Mouse (Mus musculus) forebrain, embryonic 12.5 days (tissue): Measurements from ENCODE around the gene Fbxo42. TPM values are rescaled to one million over a fixed set of nuclear protein-coding genes. Genes with fewer than 3 reads are reported as not detected.
A peak's percentile ranks its signal among the peaks of the same experiment; 100 is the strongest.
"Not testable (repeated sequence)": the region's sequence is repeated elsewhere in the genome, so short reads cannot be mapped to it uniquely, and the experiment has no call there.

Experiments used
- ATAC-seq: fragments of 200-750 bp; cut with Nextera tagmentation; 2 replicates; pipeline ENCODE4 v1.8.0; 2017; ENCODE audit warnings: moderate TSS enrichment; ENCODE audit not compliant: low FRiP score
- H3K27ac ChIP-seq: fragments of 300-500 bp; sonication (generic); 2 replicates; pipeline ENCODE4 v1.5.1; 2016; ENCODE audit warnings: mild to moderate bottlenecking
- H3K27me3 ChIP-seq: fragments of 300-500 bp; sonication (generic); 2 replicates; pipeline ENCODE4 v1.6.1; 2016; ENCODE audit warnings: mild to moderate bottlenecking
- H3K36me3 ChIP-seq: fragments of 300-500 bp; sonication (generic); replicated peaks from 2 replicates; pipeline ENCODE4 v1.6.1; 2016; ENCODE audit warnings: mild to moderate bottlenecking
- H3K4me1 ChIP-seq: fragments of 300-500 bp; sonication (generic); 2 replicates; pipeline ENCODE4 v1.6.1; 2016
- H3K4me2 ChIP-seq: fragments of 300-500 bp; sonication (generic); 2 replicates; pipeline ENCODE4 v1.6.1; 2016; ENCODE audit warnings: mild to moderate bottlenecking, moderate library complexity
- H3K4me3 ChIP-seq: fragments of 300-500 bp; sonication (generic); replicated peaks from 2 replicates; pipeline ENCODE4 v1.5.1; 2016; ENCODE audit warnings: mild to moderate bottlenecking
- H3K9ac ChIP-seq: fragments of 300-500 bp; sonication (generic); 2 replicates; pipeline ENCODE4 v1.6.1; 2016; ENCODE audit warnings: mild to moderate bottlenecking
- H3K9me3 ChIP-seq: fragments of 300-500 bp; sonication (generic); 2 replicates; pipeline ENCODE4 v1.6.1; 2016
- WGBS: fragments of 180-500 bp; shearing (Covaris S2); methylation state at CpG from one replicate; pipeline ENCODE4 v1.1.7; 2016; 5-methylcytosine and 5-hydroxymethylcytosine counted together
- polyA plus RNA-seq: library from polyadenylated mRNA; unstranded; fragments of >200 nt; fragmentation: Nextera tagmentation; extraction: Ambion mirVana; gene quantifications from 2 replicates; pipeline ENCODE4 v1.2.1, GENCODE M21; 2016

The Fbxo42 gene
- polyA plus RNA-seq, 1 experiment from 2014 or later: 24.7 TPM

DNA sequence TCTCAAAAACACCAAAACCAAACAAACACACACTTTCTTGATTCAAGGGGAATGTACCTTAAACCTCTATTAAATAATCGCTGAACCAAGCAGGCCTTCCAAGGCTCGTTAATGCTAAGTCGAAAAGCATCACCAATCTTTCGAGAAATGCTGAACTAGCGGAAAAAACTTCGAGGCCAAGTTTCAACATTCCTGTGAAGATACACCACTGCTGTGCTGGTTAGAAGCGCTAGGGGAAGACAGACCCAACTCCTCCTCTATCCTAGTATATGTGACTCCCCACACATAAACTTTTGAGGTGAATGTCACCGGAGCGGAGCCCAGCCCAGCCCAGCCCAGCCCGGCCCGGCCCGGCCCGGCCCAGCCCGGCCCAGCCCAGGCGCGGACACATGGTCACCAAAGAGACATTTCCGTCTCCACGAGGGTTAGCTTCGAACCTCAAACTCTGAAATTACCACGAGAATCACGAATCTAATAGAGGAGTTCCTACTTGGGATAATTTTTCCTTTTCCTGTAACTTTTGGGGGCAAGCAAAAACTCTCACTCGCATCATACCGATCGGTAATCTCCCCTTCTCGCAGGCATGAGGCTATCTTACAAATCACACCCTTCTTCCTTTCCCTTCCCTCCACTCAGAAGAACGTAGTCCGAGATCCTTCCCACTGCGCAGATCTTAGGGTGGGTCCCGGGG lies 9.1 kb upstream of the Fbxo42 start:
- Histone ChIP-seq H3K9me3 (no peaks in the 10 kb centered on the region), H3K27ac (peak overlapping the region; percentile 93), H3K9ac (peak overlapping the region; percentile 90), H3K4me1 (peaks cover 44% of the 10 kb centered on the region), H3K27me3 (no peaks in the 10 kb centered on the region), H3K4me2 (peak overlapping the region; percentile 95), H3K4me3 (peak overlapping the region; percentile 89), H3K36me3 (no peaks in the 10 kb centered on the region)
- ATAC-seq: peak; percentile 7; the same call in 1 of the 2 replicates
- WGBS: 5% methylated on average over 29 of the region's 29 CpGs

- WGBS: under 1% methylated on average over 63 of the region's 63 CpGs
- no peaks in the 10 kb centered on the region for H3K9me3 ChIP-seq
- H3K9ac ChIP-seq: peak within 1 kb of the TSS; percentile 90
- peaks cover 40% of the 10 kb centered on the region for H3K4me1 ChIP-seq
- peak; percentile 93 for ATAC-seq
- peak within 1 kb of the TSS; percentile 89 for H3K4me3 ChIP-seq
- 0 out of 2 replicates have a peak, but pooled peaks cover 3% of the 10 kb centered on the region for H3K27me3 ChIP-seq
- peak within 1 kb of the TSS; percentile 93 for H3K27ac ChIP-seq
- peak within 1 kb of the TSS; percentile 95 for H3K4me2 ChIP-seq
- H3K36me3 ChIP-seq: no peaks in the 10 kb centered on the region
Measured at GRCm38 (mm10) chr4:141139116-141139970, 8.4 kb upstream of the Fbxo42 start, which contains the start of gene Szrd1. Gene Szrd1, minus strand, starts transcription at chr4:141139775.

DNA sequence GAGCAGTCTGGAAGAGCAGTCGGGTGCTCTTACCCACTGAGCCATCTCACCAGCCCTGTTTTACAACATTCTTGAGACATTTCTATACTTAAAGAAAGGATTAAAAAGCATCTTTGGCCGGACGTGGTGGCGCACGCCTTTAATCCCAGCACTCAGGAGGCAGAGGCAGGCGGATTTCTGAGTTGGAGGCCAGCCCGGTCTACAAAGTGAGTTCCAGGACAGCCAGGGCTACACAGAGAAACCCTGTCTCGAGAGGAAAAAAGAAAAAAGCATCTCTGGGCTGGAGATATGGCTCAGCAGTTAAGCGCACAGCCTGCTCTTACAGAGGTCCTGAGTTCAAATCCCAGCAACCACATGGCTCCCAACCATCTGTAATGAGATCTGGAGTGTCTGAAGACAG lies 7.4 kb upstream of the Fbxo42 start:
- not testable (repeated sequence) for H3K9ac ChIP-seq, H3K36me3 ChIP-seq, H3K4me3 ChIP-seq, H3K27ac ChIP-seq, H3K4me2 ChIP-seq, H3K27me3 ChIP-seq, ATAC-seq, H3K9me3 ChIP-seq
- peaks cover 29% of the 10 kb centered on the region for H3K4me1 ChIP-seq
- WGBS: 93% methylated on average over 9 of the region's 9 CpGs

GRCm38 (mm10) chr4:141140967-141141366 lies 6.7 kb upstream of the Fbxo42 start:
- H3K36me3 ChIP-seq: no peaks in the 10 kb centered on the region
- WGBS: 92% methylated on average over 6 of the region's 6 CpGs
- ATAC-seq: no peak

DNA sequence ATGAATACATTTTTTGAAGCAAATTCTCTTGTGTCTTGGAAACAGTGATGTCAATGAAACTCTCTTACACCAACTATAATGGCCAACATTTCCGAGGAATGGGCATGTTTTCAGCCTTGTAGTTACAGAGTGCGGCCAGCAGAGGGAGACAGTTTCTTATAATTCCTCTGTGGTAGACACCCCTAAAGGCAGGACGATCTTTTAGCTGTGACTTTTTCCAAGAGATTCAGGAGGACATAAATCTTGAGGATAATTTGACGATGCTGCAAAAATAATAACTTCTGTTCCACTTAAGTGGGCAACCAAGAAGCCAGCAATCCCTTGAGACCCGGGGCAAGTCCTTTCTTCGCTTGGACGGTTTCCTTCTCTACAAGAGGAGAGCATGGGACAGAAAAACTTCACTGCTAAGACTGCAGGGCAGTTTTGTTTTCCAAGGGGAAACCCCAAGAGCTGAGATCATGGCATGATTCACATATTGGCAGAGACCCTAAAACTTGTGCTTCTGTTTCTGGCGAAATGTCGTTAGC lies 5.4 kb upstream of the Fbxo42 start:
- H3K27ac ChIP-seq: no peak overlapping the region
- no peaks in the 10 kb centered on the region for H3K9me3 ChIP-seq
- H3K9ac ChIP-seq: no peak overlapping the region
- H3K4me3 ChIP-seq: no peak overlapping the region
- WGBS: 31% methylated on average over 9 of the region's 9 CpGs
- ATAC-seq: no peak
- peaks cover 15% of the 10 kb centered on the region for H3K4me1 ChIP-seq
- H3K27me3 ChIP-seq: 0 out of 2 replicates have a peak, but pooled peaks cover 3% of the 10 kb centered on the region
- H3K4me2 ChIP-seq: no peak overlapping the region
- no peaks in the 10 kb centered on the region for H3K36me3 ChIP-seq

More at GRCm38 (mm10) chr4:141140967-141141366, 6.7 kb upstream of the Fbxo42 start:
- peaks cover 25% of the 10 kb centered on the region for H3K4me1 ChIP-seq
- H3K9ac ChIP-seq: no peak overlapping the region
- H3K4me3 ChIP-seq: no peak overlapping the region
- H3K27ac ChIP-seq: no peak overlapping the region
- no peaks in the 10 kb centered on the region for H3K9me3 ChIP-seq
- H3K4me2 ChIP-seq: no peak overlapping the region
- 0 out of 2 replicates have a peak, but pooled peaks cover 3% of the 10 kb centered on the region for H3K27me3 ChIP-seq

- not testable (repeated sequence) for H3K9me3 ChIP-seq, H3K36me3 ChIP-seq, H3K4me3 ChIP-seq, ATAC-seq, H3K4me2 ChIP-seq, H3K27ac ChIP-seq, H3K27me3 ChIP-seq, H3K9ac ChIP-seq
- WGBS: 90% methylated on average over 12 of the region's 16 CpGs
- H3K4me1 ChIP-seq: peaks cover 17% of the 10 kb centered on the region
Measured at GRCm38 (mm10) chr4:141145124-141145523, 2.6 kb upstream of the Fbxo42 start.

- ATAC-seq: no peak
- Histone ChIP-seq H3K9ac (no peak overlapping the region), H3K9me3 (no peaks in the 10 kb centered on the region), H3K36me3 (no peaks in the 10 kb centered on the region), H3K27me3 (0 out of 2 replicates have a peak, but pooled peaks cover 3% of the 10 kb centered on the region), H3K4me3 (no peak overlapping the region), H3K4me2 (no peak overlapping the region), H3K4me1 (peaks cover 18% of the 10 kb centered on the region), H3K27ac (no peak overlapping the region)
- 93% methylated on average over 6 of the region's 6 CpGs for WGBS
Measured at GRCm38 (mm10) chr4:141146491-141147033, 1.2 kb upstream of the Fbxo42 start.

- Histone ChIP-seq H3K36me3 (no peaks in the 10 kb centered on the region), H3K4me1 (peaks cover 24% of the 10 kb centered on the region), H3K9me3 (no peaks in the 10 kb centered on the region), H3K4me3 (peak overlapping the region; percentile 95), H3K9ac (peak overlapping the region; percentile 96), H3K27me3 (0 out of 2 replicates have a peak, but pooled peaks cover 3% of the 10 kb centered on the region), H3K4me2 (peak overlapping the region; percentile 85), H3K27ac (peak overlapping the region; percentile 84)
- peak; percentile 88 for ATAC-seq
- WGBS: under 1% methylated on average over 66 of the region's 66 CpGs
Measured at GRCm38 (mm10) chr4:141148009-141148801, 492 bp downstream of the Fbxo42 start.

- no peak overlapping the region for H3K27ac ChIP-seq
Measured at GRCm38 (mm10) chr4:141149116-141149515, 1.4 kb downstream of the Fbxo42 start.

GRCm38 (mm10) chr4:141157485-141157884 lies 9.8 kb downstream of the Fbxo42 start:
- no peaks in the 10 kb centered on the region for H3K27me3 ChIP-seq
- 90% methylated on average over 4 of the region's 4 CpGs for WGBS
- H3K9ac ChIP-seq: no peak overlapping the region
- ATAC-seq: no peak
- H3K27ac ChIP-seq: no peak overlapping the region
- H3K9me3 ChIP-seq: no peaks in the 10 kb centered on the region
- no peaks in the 10 kb centered on the region; the same call in 1 of the 2 replicates for H3K36me3 ChIP-seq
- H3K4me1 ChIP-seq: peaks cover 19% of the 10 kb centered on the region
- H3K4me2 ChIP-seq: no peak overlapping the region
- H3K4me3 ChIP-seq: no peak overlapping the region

More at GRCm38 (mm10) chr4:141149116-141149515, 1.4 kb downstream of the Fbxo42 start:
- Histone ChIP-seq H3K4me1 (peaks cover 26% of the 10 kb centered on the region), H3K9ac (peak overlapping the region; percentile 96), H3K36me3 (no peaks in the 10 kb centered on the region), H3K4me3 (peak overlapping the region; percentile 95), H3K4me2 (peak overlapping the region; percentile 85), H3K27me3 (0 out of 2 replicates have a peak, but pooled peaks cover 2% of the 10 kb centered on the region), H3K9me3 (no peaks in the 10 kb centered on the region)
- no peak for ATAC-seq
- WGBS: 22% methylated on average over 7 of the region's 7 CpGs

GRCm38 (mm10) chr4:141158609-141159008 lies 10.9 kb downstream of the Fbxo42 start:
- Histone ChIP-seq H3K4me3 (no peak overlapping the region), H3K9ac (no peak overlapping the region)
- 91% methylated on average over 2 of the region's 2 CpGs for WGBS

More at GRCm38 (mm10) chr4:141158609-141159008, 10.9 kb downstream of the Fbxo42 start:
- H3K9me3 ChIP-seq: no peaks in the 10 kb centered on the region
- no peak for ATAC-seq
- no peak overlapping the region for H3K27ac ChIP-seq
- no peaks in the 10 kb centered on the region; the same call in 1 of the 2 replicates for H3K36me3 ChIP-seq
- no peaks in the 10 kb centered on the region for H3K27me3 ChIP-seq
- no peak overlapping the region for H3K4me2 ChIP-seq
- H3K4me1 ChIP-seq: peaks cover 19% of the 10 kb centered on the region
